Mouse (Mus musculus): Measurements from ENCODE around the gene Psmg4.

Psmg4 gene

DNA sequence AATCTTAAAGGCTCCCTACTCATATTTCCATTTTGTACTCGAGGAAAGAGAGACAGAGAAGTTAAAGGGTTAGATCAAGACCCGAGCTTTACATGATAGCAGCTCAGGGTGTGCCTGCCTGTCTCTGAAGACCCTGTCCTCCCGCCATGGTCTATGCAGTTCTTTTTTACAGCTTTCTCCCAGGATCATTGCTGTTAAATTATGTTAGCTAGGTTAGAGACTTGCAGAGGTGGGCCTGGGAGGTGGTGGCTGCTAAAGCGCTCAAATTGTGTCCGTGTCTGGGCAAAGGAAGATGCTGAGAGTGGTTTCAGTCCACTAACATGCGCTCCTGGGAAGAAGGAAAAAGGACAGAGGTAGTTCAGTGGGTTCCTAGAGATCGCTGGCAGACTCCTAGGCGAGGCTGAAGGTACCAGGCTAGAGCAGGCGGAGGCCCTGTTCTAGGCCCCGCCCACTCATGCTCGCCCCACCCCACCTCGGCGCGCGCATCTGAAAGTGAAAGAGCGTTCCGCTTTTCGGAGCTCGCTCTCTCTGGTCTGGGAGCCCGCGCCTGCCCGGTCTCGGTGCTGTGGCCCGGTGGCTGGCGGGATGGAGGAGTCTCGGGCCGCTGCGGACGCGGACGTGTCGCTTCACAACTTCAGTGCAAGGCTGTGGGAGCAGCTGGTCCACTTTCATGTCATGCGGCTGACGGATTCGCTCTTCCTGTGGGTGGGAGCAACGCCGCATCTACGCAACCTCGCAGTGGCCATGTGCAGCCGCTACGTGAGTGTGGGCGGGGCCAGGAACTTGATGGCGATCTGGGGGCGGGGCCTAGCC lies at the start of gene Psmg4:
Gene Psmg4, plus strand, starts transcription at position 474 of the 813 bp plus-strand sequence.
- peak; percentile 91 for DNase-seq (ENCODE audit: low spot score)

DNA sequence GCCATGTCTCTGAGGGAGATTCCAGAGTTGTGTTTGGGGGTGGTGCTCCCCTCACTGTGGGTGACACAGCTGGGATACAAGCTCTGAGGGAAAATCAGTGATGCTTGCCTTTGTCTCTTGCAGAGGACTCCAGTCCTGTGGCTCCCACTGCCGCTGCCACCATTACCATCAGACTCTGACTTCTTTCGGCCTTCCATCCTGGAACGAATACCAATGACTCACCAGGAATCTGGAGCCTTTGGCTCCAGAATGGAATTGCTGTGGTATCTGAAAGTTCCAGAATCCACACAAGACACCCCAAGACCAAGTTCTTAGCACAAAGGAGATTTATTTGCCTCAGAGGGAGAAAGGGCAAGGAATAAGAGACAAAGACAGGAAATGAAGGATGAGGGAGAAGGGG lies 49.7 kb upstream of the Psmg4 start:
- no peak for DNase-seq (ENCODE audit: low spot score)

DNA sequence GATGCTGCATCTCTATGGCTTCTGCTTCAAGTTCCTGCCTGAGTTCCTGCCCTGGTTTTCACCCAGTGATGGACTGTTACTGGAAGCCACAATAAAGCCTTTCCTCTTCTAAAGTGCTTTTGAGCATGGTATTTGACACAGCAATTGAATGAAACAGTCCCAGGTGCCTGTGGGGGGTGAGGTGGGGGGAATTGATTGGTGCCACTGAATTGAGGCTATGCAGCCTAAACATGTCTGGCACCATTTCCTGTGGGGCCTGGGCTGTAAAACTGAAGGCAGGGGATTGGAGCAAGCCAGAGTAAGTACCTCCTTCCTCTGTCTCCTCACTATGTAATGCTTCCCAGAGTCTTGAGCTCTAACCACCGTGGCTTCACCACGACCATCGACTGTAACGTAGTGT lies 48.1 kb upstream of the Psmg4 start:
- no peak for DNase-seq (ENCODE audit: low spot score)

DNA sequence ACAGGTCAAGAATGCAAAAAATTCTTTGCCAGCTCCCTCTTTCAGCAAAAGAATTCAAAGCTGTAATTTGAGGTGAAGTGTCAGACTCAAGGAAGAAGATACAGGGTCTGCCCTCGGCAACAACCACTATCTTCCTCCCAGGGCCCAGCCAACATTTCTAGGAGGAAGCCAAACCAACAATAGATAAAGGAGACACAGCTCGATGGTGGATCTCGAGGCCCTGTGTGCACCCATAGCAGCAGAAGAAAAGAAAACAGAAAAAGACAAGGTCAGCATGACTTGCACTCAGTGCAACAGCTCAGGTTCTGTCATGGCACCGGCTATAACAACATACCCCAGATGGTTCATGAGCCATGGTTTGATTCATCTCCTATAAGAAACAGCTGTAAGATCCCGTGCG lies 46.3 kb upstream of the Psmg4 start:
- DNase-seq (ENCODE audit: low spot score), result no peak

DNA sequence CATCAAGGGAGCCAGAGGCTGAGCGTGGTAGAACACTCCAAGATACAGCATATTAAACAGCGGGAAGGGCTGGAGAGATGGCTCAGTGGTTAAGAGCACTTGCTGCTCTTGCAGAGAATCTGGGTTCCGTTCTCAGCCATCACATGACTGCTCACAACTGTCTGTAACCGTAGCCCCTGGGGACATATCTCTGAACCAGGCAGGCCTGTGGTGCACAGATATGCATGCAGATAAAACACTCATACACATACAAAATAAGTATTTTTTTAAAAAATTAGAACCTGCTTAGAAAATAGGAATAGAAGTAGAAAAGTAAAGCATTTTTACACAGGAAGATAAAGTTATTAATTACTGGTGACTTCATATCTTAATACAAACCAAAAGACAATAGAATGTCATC lies 43.9 kb upstream of the Psmg4 start:
- DNase-seq (ENCODE audit: low spot score), result no peak

DNA sequence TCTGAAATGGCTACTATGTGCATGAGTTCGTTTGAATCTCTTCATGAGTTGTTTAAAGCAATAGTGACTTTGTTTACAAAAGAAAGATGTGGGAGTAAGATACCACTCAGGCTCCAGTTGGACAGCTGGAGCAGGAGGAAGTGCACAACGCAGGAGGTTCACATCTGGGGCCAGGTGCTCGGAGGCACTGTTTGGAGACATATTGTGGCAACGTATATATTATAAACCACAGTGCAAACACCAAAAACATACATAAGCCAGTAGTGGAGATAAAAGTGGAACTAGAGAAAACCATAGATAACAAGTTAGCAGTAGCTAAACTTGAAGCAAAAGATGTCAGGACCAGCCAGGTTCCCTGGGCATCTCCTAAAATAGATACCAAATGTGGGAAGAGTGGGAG lies 43.4 kb upstream of the Psmg4 start:
- DNase-seq (ENCODE audit: low spot score), result no peak

DNA sequence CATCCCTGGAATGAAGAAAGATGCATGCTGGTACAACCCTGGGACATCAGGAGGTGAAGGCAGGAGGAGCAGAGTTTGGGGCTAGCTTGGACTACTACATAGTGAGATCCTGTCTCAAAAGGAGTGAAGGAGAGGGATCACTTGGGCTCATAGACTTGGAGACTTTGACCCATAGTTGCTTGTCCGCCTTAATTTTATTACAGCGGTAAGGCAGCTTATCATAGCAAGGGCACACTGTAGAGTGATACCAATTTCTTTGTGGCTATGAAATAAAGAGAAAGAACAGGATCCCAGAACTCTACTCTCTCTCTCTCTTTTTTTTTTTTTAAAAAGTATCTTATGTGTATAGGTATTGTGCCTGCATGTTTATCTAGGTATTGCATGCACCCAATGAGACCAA lies 42.2 kb upstream of the Psmg4 start:
- DNase-seq (ENCODE audit: low spot score), result no peak

DNA sequence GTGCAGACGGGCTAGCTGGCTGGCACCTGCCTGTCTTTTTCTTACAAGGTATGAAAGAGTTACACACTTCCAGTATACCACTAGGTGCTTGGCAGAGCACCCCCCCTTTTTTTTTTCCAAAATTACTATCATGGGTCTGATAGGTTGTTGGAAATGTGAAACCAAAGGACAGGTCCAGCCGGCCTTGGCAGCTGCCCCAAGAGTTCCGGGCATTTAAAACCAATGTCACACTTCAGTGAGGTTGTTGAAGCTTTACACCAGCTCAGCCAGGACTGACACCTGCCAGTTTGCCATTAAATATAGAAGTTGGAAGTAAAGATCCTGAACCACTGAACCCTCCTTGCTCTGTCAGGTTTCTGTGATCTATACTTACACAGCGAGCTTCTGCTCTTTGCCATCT lies 37.1 kb upstream of the Psmg4 start:
- no peak for DNase-seq (ENCODE audit: low spot score)

DNA sequence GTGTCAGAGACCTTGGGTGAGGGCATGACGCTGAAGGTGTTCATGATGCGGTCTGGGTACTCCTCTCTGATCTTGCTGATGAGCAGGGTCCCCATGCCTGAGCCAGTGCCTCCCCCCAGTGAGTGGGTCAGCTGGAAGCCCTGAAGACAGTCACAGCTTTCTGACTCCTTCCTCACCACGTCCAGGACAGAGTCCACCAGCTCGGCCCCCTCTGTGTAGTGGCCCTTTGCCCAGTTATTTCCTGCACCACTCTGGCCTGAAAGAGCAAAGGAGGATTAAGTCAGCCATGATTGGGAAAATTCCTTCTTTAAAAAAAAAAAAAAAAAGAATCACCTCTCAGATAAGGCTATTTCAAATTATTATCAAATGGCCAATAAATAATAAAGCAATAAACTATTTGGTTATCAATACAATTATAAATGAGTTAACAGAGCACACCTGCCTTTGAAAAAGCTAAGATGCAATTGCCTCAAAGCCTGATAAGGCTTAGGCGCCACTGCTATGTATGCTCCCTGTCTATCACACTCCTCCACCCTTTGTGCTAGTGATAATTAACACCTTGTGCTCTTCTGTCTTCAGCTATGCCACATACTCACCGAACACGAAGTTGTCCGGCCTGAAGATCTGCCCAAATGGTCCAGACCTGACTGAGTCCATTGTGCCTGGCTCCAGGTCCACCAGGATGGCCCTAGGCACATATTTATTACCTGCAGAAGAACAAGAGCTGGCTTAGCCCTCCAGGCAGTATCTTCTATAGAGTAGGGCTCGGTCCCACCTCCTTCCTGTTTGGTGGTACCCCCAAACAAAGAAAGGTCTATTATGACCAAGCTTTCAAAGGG lies 34.3 kb upstream of the Psmg4 start:
- no peak for DNase-seq (ENCODE audit: low spot score)

DNA sequence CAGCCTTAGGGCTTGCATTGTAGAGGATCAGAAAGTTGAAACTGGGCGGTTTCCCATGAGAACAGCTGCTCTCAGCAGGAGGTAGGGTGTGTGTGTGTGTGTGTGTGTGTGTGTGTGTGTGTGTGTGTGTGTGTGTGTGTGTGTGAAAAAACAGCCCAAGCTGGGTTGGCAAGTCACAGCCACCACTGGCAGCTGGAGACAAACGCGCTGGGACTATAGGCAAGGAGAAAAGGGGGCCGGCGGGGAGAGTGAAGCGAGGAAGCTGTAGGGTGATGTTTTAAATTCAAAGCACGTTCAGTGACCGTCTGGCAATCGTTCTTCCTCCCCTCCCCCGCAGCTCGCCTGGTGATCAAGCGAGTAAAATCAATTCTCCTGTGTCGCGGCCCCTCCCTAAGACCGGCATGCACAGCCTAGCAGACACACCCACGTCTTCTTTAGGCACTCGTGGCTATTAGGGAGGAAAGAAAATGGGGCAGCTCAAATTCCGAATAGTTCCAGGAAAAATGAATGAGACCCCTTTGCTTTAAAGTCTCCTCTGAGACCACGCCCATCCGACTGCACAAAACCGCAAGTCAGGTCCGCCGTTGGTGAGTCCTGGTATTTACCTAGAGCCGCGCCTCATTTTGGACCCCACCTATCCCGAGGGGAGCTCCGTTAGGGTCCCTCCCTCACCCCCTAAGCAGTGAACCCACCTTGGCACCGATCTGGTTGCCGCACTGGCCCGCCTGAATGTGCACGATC lies 33.1 kb upstream of the Psmg4 start:
- DNase-seq (ENCODE audit: low spot score), result no peak

DNA sequence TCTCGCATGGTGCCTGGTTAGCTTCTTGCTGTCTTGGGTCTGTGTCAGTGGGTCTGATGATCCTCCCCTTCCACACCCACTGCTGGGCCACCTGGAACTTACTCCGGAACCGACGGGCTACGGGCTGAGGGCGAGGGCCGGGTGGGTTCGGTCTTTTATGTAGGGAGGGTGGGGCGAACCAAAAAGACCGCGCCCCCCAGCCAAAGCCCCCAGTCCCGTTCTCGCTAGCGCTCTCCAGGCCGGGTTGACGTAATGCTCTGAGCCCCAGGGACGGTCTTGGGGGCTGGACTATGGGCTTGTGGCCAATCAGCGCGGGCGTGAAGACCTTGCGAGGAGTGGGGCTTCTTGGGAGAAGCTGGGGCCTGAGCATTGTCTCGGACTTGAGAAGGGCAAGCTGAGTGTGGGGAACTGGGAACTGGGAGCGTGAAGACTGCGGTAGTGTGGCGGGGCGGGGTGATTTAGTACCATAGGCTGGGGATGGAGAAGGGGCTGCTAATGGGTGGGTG lies 32.5 kb upstream of the Psmg4 start, which contains the start of gene Tubb2b:
Gene Tubb2b, minus strand, starts transcription at position 241 of the 506 bp plus-strand sequence.
- no peak for DNase-seq (ENCODE audit: low spot score)

DNA sequence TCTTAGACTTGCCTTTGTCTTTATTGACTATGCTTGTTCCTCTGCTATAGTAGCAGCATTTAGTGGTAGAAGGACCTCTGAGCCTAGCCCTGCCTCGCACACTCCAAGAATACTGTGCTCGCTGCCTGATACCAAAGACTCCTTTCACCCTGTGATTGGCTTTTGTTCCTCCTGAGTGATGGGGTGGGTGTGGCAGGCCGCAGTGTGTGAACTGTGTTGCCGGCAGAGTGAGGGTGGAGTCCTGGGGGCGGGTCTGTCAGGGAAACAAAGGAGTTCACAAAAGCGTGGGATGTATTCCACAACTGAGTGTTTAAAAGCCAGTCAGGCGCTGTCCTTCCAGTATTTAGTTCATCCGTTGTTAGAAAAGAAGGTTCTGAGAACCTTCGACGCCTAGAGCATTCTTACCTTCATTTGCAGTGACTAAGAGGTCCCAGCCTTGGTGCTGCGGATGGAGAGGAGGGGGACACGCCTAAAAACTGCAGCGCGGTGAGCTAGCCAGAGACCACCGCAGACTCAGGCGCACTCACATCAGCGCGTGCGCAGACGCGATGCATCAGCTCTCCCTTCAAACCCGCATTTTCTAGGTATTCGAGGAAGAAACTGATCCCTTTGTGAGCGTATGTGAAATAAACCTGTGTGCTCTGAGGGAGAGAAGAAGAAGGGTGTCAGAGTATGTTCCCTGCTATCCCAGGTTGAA lies 31.6 kb upstream of the Psmg4 start:
- no peak for DNase-seq (ENCODE audit: low spot score)

DNA sequence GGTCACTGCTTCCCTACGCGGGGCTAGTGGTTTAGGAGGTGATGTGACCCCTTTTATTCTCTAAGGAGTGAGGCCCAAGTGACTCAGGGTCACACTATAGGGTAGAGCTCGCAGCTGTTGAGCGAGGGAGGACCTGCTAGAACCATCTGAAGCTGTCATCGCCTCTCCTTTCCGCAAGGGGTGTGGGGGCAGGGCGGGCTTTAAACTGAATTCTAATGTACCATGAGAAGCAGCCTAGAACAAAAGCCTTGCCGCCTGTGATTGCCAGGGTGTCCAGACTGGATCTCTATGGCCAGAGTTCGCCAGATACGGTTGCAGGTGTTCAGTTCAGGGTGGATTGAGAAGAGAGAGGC lies 31.1 kb upstream of the Psmg4 start:
- no peak for DNase-seq (ENCODE audit: low spot score)

DNA sequence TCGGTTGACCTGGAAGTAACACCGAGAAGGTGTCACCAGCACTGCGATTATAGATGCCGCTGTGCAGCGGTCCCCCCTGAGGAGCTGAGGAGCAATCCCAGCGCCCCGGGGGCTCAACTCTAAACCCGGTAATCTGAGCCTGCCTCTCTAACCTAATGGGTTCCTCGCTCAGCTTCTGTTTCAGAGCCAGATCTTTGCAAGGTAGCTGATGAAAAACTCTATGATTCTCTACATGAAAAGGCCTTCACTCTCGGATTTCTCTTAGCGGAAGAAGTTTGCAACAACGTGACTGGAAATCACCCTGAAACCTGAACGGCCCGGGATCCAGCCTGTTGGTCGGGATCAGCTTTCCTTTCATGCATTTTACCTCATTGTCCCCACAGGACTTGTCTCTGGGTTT lies 30.5 kb upstream of the Psmg4 start:
- DNase-seq (ENCODE audit: low spot score), result no peak

DNA sequence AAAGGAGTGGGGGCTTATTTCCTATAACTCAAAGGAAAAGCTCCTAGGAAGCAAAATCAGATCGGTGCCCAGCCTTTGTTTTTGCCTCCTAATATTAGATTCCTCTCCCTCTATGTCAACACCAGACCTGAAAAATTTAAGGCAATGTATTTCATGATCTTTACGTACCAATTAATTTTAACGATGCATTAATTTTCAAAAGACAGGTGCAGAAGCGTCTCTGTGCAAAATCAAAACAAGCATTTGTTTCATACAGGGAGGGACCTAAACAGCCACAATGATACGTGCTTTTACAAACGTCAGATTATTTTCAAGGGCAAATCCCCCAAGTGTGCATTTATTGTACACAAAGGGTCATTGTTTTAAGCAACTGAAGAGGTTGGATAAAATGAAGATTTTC lies 29.9 kb upstream of the Psmg4 start:
- no peak for DNase-seq (ENCODE audit: low spot score)

DNA sequence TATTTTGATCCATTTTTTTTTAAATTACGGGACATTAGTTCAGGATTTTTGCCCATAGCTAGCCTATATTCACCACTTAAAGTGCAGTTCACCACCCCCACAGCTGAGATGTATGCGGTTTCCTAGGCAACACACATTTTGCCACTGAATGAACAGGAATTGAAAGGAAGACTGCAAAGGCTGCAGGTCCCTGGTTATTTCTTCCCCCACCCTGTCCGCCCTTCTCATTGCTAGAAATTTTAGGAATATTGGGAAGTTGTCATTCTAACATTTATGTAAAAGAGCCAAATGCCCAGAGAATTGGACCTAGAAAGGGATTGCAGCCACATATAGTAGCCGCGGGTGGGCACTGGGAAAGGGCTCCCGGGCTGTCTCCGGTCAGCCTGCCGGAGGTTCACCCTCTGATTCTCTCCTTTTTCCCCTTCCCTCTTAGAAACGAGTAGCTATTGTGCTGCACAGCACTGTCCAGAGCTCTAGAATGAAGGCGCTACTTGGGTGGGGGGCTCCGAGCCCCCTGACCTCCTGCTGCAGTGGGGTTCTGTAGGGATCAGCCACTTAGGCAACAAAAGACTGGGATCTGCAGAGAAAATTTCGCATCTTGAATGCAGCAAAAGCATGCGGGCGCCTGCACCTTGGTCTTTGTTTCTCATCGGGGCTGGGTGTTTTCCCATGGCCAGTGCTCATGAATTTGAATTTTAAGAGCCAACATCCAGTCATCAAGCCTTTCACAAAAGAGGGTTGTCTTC lies 29.3 kb upstream of the Psmg4 start:
- no peak for DNase-seq (ENCODE audit: low spot score)

DNA sequence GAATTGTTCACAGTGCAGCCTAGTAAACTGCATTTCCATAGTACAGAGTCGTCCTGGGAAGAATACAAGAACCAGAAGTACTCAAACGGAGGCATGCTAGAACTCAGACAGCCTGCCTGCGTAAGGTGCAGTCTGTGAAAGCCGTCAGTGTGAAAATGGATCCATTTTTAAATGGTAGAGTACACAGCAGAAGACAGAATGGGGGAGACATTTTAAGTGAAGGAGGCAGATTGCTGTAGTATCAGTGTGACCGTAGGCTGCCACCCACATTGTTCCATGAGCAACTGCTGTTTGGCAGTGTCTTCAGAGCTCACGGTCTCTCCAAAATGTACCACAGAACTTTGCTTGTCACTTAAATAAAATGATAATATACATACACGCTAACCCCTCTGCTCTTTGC lies 28.5 kb upstream of the Psmg4 start:
- DNase-seq (ENCODE audit: low spot score), result no peak

DNA sequence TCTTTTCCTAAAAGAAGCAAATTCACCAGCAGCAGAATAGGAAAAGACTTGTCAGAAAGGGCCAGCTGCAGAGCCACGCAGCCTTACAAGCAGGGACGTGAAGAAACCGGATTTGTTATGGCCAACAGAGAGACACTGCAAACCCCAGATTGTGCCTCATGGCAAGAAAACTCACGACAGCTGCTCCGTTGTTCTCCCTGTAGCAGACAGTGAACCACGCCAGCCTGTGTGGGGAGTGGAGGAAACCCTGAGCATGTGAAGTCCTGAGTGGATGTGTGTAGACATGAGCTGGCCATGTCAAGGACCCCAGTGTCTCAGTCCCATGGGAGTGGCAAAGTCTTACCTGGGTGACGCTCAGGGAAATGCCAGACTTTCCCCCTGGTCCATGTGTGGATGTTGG lies 26.2 kb upstream of the Psmg4 start:
- DNase-seq (ENCODE audit: low spot score), result no peak

DNA sequence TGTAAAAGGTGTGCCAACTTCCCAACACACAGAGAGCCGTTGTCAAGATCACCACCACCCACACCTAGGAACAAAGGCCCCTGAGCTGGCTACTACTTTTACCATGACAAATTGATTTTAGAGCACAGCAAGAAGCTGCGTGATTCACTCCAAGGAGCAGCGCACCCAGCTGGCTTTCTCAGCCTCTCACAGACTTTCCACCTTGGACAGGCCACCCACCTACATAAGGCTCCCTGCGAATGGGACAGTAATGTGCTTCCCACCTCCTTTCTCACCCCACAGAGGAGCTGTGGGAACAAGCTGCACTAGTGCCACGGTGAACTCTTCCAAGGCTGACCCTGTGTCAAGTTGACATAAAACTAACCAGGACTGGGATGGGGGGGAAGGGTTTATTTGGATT lies 19.4 kb upstream of the Psmg4 start:
- DNase-seq (ENCODE audit: low spot score), result no peak

DNA sequence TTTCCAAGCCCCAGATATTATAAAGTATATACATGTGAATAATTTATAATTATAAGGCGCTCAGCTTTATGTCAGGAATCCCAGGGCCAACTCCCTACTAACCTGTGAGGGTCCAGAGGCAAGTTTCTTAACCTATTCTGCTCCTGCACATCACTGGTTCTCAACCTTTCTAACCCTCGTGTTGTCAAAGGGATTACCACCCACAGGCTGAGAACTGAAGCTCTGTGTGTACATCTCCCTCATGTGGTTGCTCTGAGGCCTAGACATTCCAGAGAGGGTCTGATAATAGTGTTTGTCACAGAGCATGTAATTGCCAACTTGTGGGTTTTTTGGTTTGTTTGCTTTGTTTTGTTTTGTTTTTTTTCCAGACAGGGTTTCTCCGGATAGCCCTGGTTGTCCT lies 15.8 kb upstream of the Psmg4 start:
- no peak for DNase-seq (ENCODE audit: low spot score)

DNA sequence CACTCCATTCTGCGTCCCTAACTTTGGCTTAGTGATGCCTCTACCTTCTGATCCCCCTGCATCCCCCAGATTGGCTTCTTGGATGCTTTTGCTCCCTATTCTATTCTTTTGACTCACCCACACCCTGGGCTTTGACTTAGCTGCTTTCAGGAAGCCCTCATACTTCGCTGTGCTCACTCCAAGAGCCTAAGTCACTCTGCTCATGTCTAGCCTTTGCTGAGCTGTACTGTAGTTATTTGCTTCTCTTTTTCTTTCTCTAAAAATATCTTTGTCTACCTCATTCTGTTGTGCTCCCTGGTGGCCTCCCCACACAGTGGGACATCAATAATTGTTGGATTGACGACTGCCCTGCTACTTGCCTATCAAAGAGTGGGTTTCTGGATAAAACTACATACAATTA lies 14.6 kb upstream of the Psmg4 start:
- DNase-seq (ENCODE audit: low spot score), result no peak
